Mouse (Mus musculus) CH12F3 (cell line): Measurements from ENCODE around the gene Wasf3.
"Not testable (repeated sequence)": the region's sequence is repeated elsewhere in the genome, so short reads cannot be mapped to it uniquely, and the experiment has no call there.

ENCODE experiments used
- in situ Hi-C: fragments of 300-500 bp; cut with MboI; formaldehyde crosslinking; loops from 2 replicates; pipeline ENCODE4 v1.14.3; 2020; ENCODE audit warnings: low sequenced_read_pairs

The Wasf3 gene

DNA sequence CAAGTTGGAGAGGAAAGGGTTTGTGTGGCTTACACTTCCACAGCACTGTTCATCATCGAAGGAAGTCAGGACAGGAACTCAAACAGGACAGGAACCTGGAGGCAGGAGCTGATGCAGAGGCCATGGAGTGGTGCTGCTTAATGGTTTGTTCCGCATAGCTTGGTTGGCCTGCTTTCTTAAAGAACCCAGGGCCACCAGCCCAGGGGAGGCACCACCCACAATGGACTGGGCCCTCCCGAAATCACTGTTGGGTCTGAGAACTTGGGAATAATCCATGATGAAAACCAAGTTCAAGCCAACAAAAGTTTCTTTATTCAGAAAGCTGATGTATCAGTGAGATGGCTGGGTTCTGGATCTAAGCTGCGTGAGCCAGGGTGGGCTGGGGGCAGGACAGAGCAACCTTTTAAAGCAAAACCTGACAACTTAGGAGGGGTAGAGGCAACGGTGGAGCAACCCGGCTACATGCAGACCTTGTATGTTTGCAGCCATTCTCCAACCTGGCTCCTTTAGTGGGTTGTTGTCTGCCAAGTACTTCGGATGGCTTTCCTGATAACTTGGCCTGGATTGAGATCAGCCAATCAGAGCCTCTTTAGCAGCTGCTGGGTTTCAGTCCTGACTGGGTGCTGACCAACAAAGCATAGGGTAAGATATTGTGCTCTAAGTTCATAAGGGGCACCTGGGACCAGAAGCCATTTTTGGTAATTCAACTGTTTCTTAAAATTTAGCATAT lies 13.8 kb downstream of the Wasf3 start:
- in situ Hi-C loops, result no loop called here

DNA sequence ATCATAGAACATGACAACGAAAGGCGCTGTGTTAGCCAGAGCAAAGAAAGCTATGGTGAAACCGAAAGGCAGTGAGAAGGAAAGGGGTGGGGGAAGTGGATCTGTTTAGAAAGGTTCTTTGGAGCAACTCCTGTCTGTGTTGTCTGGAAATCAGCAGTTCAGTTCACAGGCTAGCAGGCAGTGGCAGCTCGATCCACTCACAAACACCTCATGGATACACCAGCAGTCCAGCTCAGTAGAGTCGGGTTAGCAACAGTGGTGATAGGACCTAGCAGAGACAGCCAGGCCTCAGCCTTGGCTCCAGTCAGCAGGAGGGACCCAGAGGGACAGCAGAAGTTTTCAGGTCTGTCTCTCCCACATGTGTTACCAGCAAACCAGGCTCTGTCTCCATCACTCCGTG lies 16.2 kb downstream of the Wasf3 start:
- in situ Hi-C loops, result not testable (repeated sequence)

DNA sequence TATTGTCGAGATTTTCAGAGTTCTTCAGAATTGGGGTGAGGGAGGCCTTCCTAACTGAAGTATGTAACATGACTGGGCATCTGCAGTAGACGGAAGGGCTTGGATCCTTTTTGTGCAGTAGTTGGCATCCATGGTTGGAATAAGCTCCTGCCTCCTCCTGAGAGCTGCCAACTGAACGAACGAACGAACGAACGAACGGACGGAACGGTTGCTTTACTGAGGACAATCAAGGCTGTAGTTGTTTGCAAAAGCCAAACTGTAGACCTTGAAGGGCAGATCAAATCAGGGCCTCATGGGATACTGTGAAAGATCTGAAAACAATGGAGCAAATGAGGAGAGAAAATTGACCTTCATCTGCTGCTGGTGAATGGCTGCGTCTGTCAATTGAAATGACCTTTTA lies 17.5 kb downstream of the Wasf3 start:
- in situ Hi-C loops, result no loop called here

DNA sequence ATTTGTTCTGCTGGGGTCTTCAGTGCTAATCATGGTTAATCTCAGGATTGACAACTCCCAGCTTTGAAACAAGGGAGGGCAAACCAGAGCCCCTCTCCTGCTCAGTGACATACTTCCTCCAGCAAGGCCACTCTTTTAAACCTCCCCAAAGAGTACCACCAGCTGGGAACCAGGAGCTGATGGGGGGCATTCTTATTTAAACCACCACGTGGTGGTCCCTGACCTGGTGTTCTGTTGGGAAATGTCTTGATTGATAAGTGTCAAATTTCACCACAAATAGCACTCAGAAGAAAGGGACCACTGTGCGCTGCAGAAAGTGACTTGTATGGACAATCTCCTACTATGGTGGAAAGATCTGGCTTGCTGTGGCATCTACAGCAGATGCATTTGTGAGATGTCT lies 19.1 kb downstream of the Wasf3 start:
- in situ Hi-C loops, result no loop called here

DNA sequence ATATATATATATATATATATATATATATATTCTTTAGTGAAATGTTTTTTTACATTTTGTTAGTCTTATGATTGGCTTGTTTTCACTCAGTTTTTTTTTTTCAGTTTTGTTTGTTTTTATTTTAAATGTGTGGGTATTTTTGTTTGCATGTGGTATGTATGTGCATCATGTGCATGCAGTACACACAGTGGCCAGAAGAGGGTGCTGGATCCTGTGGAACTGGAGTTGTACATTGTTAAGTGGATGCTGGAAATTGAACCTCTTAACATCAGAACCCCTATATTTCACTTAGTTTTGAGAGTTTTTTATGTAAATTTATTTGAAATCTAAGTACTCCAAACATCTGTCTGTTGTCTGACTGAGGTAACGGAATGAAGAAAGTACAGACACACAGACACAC lies 21.3 kb downstream of the Wasf3 start:
- in situ Hi-C loops, result no loop called here

DNA sequence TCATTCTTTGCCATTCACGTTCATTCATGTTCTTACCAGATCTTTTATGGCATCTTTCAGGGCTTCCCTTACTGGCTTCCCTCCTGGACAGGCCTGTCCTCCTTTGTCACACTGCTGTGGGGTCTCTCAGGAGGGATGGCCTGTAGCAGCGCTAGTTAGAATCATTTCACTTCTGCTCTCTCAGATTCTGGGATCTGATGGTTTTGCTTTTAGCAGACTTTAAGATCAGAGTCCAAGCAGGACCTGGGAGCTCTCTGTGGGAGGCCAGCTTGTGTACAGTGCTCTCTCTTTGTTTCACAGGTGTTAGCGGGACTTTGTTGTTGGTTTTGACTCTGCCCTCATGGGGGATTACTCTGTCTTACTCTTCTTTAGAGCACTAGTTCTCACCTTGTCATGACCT lies 23.0 kb downstream of the Wasf3 start:
- in situ Hi-C loops, result no loop called here

DNA sequence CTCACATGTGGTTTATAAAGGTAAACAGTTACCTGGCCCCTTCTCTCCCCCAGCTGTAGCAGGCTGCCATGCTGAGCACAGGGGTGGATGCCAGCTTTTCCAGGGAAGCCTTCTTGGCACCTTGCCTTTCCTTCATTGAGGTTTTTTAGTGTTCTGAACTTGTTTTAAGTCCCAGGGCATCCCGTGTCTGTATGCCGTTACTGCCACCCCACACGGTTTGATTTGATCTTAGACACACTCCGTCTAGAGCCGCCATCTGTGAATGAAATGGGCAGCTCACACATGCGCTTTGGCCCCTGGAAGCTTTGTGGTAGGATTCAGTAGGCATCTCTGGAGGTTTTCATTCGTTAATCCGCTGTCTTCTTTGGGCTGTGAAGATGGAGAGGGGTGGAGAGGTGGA lies 23.8 kb downstream of the Wasf3 start:
- in situ Hi-C loops, result no loop called here

DNA sequence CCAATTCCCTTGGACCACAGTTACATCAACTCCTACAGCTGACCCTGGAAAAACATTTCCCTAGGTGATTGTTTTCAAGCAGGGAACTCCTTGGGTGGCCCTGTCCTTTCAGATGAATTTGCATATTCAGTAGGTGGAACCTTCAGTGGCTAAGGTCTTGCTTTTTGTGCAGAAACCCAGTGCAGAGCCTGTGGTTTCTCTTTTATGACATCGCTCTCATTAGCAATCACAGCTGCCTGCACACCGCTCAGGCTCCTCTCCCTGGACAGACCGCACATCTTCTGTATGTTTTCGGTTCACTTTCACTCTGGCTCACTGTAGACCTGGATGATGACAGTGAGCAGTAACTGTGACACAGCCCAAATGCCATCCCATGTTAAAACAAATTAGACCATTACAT lies 26.0 kb downstream of the Wasf3 start:
- in situ Hi-C loops, result no loop called here

DNA sequence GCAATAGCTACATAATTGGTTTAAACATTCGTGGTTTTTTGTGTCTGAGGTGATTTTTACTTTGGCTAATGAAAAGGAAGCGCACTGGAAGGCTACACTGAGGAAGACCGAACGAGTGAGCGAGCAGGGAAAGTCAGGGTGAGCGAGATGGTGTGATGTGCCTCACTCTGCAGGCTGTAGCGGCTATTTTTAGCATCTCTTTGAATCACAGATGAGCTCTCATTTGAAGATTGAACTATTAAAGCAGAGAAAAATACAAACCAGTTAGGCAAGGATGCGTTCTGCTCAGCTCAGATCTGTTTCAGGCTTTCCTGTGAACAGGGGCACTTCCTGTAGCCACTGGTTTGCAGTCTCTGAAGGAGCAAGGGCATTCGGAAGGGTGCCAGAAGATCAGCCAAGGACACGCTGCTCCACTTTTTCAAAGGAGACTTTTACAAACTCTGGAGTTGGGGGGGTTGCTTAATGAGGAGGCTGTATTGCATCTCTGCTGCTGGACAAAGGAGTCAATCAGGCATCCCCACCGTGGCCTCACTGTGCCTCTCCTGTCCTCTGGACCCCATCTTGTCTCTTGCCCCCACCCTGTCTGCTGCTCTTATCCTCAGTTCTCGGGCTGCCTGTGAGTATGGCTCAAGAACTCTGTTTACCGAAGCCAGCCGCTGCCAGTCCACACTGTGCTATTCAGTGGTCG lies 28.1 kb downstream of the Wasf3 start:
- in situ Hi-C loops, result no loop called here

DNA sequence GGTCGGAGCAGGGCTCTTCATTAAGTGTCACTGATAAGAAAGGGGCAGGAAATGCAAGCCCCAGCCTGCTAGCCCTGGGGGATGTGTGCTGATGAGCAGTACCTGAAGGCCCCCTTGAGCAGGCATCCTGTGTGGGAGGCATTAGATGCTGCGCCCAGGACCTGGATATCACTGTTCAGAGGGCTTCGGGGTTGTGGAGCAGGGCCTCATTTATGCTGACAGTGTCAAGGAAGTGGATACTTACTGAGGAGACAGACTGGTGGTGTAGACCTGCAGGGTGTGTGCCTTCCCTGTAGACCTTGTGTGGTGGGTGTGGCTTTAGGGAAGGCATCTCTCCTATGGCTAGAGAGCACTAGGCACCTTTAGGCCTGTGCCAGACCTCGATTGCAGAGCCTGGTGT lies 29.8 kb downstream of the Wasf3 start:
- in situ Hi-C loops, result no loop called here

DNA sequence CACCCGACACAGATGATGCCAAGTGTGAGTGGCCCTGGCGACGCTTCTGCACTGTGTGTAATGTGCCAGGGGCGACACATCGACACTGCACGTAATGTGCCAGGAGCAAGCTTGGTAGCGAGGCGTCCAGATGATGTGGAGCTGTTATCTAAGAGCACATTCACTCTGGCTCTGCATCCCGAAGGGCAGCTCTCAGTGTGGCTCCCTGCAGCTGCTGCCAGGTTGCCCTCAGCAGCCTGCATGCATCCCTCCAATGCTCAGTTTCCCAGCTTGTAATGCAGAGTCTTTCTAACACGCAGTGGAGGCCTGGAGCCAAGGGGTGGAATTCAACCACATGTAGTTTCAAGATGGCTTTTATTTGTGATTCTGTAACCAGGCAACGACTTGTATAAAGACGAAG lies 30.4 kb downstream of the Wasf3 start:
- in situ Hi-C loops, result no loop called here

DNA sequence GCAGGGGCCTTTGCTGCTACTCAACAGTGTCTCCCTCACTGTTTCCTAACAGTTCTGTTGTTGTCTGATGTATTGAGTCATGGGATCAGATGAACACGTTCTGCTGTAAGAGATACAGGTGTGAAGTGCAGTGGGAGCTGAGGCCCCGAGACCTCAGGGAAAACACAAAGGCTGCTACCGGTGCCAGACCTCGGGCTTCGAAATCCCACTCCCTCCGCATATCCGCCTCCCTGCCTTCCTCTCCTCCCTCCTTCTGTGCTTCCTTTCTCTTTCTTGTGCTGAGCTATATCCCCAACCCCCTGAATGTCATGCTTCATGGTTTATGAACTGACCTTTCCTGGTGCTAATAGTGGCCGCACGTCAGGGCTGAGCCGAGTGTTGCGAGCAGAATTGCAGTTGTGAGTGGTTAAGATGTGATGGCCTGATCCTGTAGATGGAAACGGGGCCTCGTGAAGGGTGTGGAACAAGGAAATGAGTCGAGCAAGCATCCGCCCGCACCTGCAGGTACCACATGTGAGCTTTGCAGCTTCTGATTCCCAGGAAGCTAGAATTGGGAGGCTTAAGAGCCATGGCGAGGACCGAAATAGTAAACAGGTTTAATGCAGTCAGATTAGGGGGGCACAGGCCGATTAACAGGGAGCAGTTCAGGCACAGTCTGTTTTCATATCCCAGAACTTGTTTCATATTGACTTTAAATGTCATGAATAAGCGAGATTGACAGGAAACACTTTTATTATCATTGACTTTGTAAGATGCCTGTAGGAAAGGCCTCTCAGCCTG lies 31.7 kb downstream of the Wasf3 start:
- in situ Hi-C loops, result no loop called here

DNA sequence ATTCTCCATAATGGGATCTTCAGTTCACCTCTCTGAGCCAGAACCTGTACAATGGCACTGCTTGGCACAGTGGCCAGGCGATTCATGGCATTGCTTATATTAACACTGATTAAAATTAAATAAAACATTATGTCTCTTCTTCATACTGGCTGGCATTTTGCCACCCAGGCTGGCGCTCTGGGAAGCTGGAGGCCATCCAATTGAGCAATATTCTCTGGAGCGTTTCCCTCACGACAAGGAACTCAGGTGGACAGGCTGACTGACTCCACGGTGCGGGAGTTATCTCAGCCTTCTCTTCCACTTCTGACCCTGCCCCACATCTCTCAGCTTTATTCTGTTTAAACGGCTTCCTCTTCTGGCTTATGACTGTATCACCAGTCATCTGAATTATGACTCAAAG lies 33.3 kb downstream of the Wasf3 start:
- in situ Hi-C loops, result no loop called here

DNA sequence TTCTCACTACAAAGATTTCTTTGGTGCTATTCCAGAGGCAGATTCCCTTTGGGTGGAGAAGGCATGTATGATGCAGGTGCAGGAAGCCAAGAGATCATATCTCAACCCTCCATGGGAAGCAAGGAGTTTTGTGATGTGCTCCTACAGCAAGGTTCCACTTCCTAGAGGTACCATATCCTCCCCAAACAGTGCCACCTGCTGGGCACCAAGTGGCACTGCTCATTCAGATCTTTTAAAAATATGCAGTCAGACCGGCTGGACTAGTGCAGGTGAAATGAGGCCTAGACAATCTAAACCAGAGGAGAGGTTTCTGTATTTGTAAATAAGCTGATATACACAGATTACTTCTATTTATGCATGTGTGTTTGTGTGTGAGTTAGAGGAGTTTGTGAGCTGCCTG lies 35.3 kb downstream of the Wasf3 start:
- in situ Hi-C loops, result no loop called here

DNA sequence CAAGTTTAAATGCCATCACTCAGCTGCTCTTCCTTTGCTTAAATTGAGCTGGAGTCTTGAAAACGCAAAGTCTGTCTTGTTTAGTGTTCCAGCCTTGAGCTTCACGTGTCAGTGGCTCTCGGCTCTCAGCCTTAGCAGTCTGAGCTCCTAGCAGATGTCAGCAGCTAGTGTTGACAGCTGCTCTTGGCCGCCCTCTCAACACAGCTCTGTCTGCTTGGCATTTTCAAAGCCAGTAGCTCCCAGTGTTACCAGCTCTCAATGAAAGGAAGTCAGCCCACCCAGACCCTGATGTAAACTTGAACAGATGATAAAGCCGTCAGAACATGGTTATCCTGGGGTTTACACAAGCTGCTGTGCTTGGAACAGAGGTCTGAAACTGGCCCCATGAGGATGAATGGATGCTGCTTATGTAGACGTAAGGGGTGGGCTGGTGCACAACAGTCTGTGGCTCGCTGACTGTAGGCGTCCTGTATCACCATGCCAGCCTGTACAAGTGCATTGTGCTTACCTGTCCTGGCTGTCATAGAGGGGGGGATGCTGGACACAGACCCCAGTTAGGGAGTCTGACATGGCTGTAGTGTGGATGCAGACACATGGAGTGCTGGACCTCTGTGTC lies 40.0 kb downstream of the Wasf3 start:
- in situ Hi-C loops, result no loop called here

DNA sequence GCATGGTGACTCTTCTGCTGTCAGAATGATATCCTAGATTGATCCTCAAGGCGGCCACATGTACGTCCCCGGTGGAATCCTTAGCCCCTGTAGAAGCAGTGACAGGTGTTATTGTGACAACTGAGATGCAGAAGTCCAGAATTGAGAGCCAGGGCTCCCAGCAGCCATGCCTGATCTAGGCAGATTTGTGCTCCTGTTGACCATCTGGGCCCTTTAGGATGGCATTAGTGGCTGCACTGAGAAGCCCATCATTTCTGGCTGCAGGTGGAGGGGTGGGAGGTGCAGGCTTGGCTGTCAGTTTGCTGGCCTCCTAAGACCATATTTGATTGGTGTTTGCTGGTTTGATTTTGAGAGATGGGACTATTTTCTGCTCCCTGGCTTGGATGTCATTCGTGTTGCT lies 40.9 kb downstream of the Wasf3 start:
- in situ Hi-C loops, result no loop called here

DNA sequence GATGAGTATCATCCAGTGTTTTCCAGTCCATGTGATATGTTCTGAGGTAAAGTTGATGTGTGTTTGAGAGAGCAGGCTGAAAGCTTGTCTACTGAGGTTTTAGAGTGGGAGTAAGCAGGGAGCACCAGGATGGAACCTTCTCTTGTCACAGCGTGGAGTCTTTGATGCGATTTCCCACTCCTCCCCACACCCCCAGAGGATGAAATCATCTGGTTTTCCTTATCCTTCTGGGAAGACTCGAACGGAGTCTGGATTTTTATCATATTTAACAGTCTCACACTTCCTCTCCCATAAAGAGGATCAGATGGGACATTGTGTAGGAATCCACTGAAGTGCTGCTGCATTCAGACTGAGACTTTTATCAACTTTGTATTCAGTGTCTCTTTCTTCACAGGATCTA lies 43.3 kb downstream of the Wasf3 start:
- in situ Hi-C loops, result no loop called here

DNA sequence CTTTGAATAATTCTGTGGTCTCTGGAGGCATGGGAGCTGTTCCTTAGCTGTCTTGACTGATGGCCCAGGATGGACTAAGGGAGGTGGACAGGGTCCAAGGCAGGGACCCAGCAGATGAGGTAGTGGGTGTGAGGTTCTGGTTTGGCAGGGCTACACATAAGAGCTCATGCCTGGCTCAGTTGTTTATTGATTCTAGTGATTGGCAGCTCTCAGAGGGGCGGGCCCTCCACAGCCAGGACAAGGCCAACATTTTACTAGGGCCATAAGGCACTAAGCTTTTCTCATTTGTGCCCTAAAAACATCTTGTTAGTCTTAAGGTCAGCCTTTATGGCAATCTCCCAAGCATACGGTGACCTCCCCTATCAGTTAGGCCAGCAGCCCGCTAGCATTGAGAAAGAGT lies 47.0 kb downstream of the Wasf3 start:
- in situ Hi-C loops, result no loop called here

DNA sequence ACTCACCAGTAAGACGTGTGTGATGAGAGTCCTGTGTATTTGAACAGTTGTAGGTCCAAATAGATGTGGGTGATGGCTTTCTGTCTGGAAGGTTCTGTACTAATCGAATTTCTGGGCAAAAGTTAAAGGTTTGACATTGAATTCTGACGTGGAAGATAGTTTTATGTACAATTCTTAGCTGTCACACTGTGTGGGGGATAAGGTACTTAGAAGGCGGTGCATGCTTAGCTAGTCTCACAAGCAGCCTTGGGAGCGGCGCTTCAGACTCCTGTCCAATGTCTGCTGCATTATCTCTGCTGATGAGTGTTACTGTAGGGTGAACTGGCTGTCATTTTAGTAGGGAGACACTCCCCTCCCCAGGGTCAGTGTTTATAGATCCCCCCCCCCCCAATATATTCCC lies 47.7 kb downstream of the Wasf3 start:
- in situ Hi-C loops, result no loop called here

DNA sequence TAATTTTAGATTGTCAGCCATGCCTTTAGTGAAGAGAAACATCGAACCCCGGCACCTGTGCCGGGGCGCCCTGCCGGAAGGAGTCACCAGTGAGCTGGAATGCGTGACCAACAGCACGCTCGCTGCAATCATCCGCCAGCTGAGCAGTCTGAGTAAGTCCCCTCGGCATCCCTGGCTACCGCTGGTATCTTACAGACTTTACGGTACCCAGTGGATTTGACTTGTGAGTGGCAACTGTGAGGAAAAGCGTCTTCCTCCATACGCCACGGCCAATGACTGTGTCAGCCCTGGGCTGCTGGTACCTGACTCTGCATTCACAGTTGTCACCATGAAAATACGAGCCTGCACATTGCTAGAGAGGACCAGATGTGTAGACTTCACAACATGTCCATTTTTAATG lies 50.5 kb downstream of the Wasf3 start:
- in situ Hi-C loops, result no loop called here

DNA sequence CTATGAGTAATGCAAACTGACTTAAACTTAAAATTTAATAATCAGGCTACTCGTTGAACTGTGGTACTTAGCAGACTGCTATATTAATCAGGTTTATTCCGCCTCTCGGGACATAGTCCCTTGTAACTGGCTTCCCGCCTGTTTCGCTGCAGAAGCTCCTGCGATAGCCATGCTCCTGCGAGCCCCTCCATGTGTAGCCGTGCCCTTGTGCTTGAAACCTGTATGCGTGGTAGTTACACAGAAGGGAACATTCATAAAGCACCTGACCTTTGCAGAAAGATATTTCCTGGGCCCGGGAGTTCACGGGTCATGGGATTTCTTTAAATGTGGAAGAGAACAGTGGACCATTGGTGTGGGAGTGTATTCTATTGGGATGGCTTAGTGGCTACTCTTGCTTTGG lies 52.0 kb downstream of the Wasf3 start:
- in situ Hi-C loops, result no loop called here
